Mouse (Mus musculus): Measurements from ENCODE around the gene Pradc1. TPM values are rescaled to one million over a fixed set of nuclear protein-coding genes. Genes with fewer than 3 reads are reported as not detected.
A peak's percentile ranks its signal among the peaks of the same experiment; 100 is the strongest.
"Not testable (repeated sequence)": the region's sequence is repeated elsewhere in the genome, so short reads cannot be mapped to it uniquely, and the experiment has no call there.

Pradc1 gene
- total RNA-seq, 2 experiments from 2014 or later: 15.2 to 17.8 TPM

GRCm38 (mm10) chr6:85450697-85451663, 790 bp downstream of the Pradc1 start, which contains the start of gene Cct7:
Cct7 (plus strand) TSS chr6:85451514.
- DNase-seq: peak; percentile 98

- DNase-seq: not testable (repeated sequence)
Measured at GRCm38 (mm10) chr6:85450140-85450539, 1.6 kb downstream of the Pradc1 start.

GRCm38 (mm10) chr6:85447351-85447750, 4.4 kb downstream of the Pradc1 start:
- DNase-seq: no peak

- peak; percentile 32 for DNase-seq
Measured at GRCm38 (mm10) chr6:85445286-85445685, 6.5 kb downstream of the Pradc1 start.

GRCm38 (mm10) chr6:85444266-85444965, 7.4 kb downstream of the Pradc1 start:
- no peak for DNase-seq

GRCm38 (mm10) chr6:85443488-85444233, 8.1 kb downstream of the Pradc1 start:
- no peak for DNase-seq

GRCm38 (mm10) chr6:85441142-85441541, 10.6 kb downstream of the Pradc1 start:
- DNase-seq: no peak

- no peak for DNase-seq
Measured at GRCm38 (mm10) chr6:85436631-85437030, 15.1 kb downstream of the Pradc1 start.

GRCm38 (mm10) chr6:85436204-85436603, 15.6 kb downstream of the Pradc1 start:
- no peak for DNase-seq

GRCm38 (mm10) chr6:85433865-85434264, 17.9 kb downstream of the Pradc1 start:
- DNase-seq: no peak

GRCm38 (mm10) chr6:85431842-85432431, 19.8 kb downstream of the Pradc1 start, which contains the start of gene Smyd5:
Smyd5 (plus strand) TSS chr6:85431989.
- DNase-seq: peak; percentile 86

GRCm38 (mm10) chr6:85431274-85431841, 20.4 kb downstream of the Pradc1 start:
- DNase-seq: no peak

GRCm38 (mm10) chr6:85423836-85424379, 27.9 kb downstream of the Pradc1 start, which contains the start of gene Noto:
Noto (plus strand) TSS chr6:85423886.
- no peak for DNase-seq

GRCm38 (mm10) chr6:85419150-85419549, 32.6 kb downstream of the Pradc1 start:
- no peak for DNase-seq

- DNase-seq: no peak
Measured at GRCm38 (mm10) chr6:85415829-85416228, 35.9 kb downstream of the Pradc1 start.

- peak; percentile 55 for DNase-seq
Measured at GRCm38 (mm10) chr6:85410771-85411273, 40.9 kb downstream of the Pradc1 start.

GRCm38 (mm10) chr6:85409003-85409402, 42.8 kb downstream of the Pradc1 start:
- peak; percentile 24 for DNase-seq

GRCm38 (mm10) chr6:85403039-85403438, 48.7 kb downstream of the Pradc1 start:
- DNase-seq: no peak

- DNase-seq: no peak
Measured at GRCm38 (mm10) chr6:85402613-85403012, 49.2 kb downstream of the Pradc1 start.

GRCm38 (mm10) chr6:85399715-85400114, 52.1 kb downstream of the Pradc1 start:
- DNase-seq: no peak

- no peak for DNase-seq
Measured at GRCm38 (mm10) chr6:85397165-85397564, 54.6 kb downstream of the Pradc1 start.
